In the genomic region with DNA sequence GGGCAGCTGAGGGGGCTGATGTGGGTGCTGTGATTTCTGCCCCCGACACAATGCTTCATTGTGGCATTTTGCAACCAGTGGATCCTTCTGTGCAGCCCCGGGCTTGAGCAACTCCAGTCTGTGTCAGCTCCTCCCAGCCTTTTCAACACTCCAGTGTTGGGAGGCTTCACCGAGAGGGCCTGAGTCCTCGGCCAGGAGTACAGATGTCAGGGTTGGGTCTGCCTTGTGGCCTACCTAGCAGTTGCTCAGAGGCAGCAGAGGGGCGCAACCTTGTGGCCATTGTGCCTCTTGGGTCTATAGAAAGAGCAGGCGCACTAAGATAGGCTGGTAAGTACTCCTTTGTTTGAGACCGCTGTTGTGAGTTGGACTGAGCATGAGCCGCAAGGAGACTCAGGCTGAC, we compare ENCODE assay signal across 9 mouse cellular contexts. TPM values are rescaled to one million over a fixed set of nuclear protein-coding genes. Genes with fewer than 3 reads are reported as not detected.
A peak's percentile ranks its signal among the peaks of the same experiment; 100 is the strongest.
DNase-seq lines count a peak whose midpoint lies in the region; ATAC-seq and TF ChIP-seq lines count a peak whose summit lies in the region.
"Had no signal": no experiment of that assay in that cellular context is flagged by ENCODE, and none has a peak within 500 bp of the region (broad histone marks: within the 10 kb centered on the region; RNA-seq: fewer than 3 reads in every experiment).

No protein-coding gene starts in this region.

- peak overlapping the region; percentile 39 for H3K9ac ChIP-seq in liver, embryonic 13.5 days
- H3K9ac ChIP-seq in forebrain, embryonic 16.5 days (replicated peaks; ENCODE audit: low read depth, low read length) = no peak overlapping the region

- no peaks in the 10 kb centered on the region for H3K27me3 ChIP-seq in liver, embryonic 13.5 days
- H3K27me3 ChIP-seq in thymus, adult 2 months (ENCODE audit: control insufficient read depth, insufficient read depth, low read length) = no peaks in the 10 kb centered on the region
- no peaks in the 10 kb centered on the region for H3K27me3 ChIP-seq in forebrain, embryonic 16.5 days (replicated peaks; ENCODE audit: control insufficient read depth, insufficient read depth, low read length)

- 0 out of 2 replicates have a peak, but pooled peaks cover 6% of the 10 kb centered on the region for H3K36me3 ChIP-seq in liver, embryonic 13.5 days
- H3K36me3 ChIP-seq in thymus, adult 2 months (ENCODE audit: control insufficient read depth, insufficient read depth, low read length) = no peaks in the 10 kb centered on the region
- no peaks in the 10 kb centered on the region for H3K36me3 ChIP-seq in forebrain, embryonic 16.5 days (ENCODE audit: control insufficient read depth, insufficient read depth)

- no peak for TF ChIP-seq CTCF in lung, adult 2 months (IDR thresholded peaks at IDR 0.05; ENCODE audit: insufficient read depth, low read length)
- no peak for TF ChIP-seq CTCF in thymus, adult 2 months (IDR thresholded peaks at IDR 0.05; ENCODE audit: borderline replicate concordance, control insufficient read depth, extremely low read depth, insufficient read depth, low read length, poor library complexity)

- no peak overlapping the region for H3K4me3 ChIP-seq in lung, adult 2 months (replicated peaks; ENCODE audit: extremely low read depth, low read depth, low read length)
- H3K4me3 ChIP-seq in liver, embryonic 13.5 days (replicated peaks) = no peak overlapping the region
- H3K4me3 ChIP-seq in thymus, adult 2 months (ENCODE audit: control insufficient read depth, insufficient read depth, low read length) = no peak overlapping the region
- H3K4me3 ChIP-seq in forebrain, embryonic 16.5 days (replicated peaks; ENCODE audit: low read length) = no peak overlapping the region

- WGBS in lung, adult 2 months = 54% methylated on average over 8 of the region's 8 CpGs
- WGBS in liver, embryonic 13.5 days (ENCODE audit: insufficient replicate concordance) = 60% methylated on average over 8 of the region's 8 CpGs
- WGBS in thymus, adult 2 months = 40% methylated on average over 8 of the region's 8 CpGs
- 53% methylated on average over 8 of the region's 8 CpGs for WGBS in forebrain, embryonic 16.5 days

- peak; percentile 61 to 72 for DNase-seq in lung, adult 18-20 months
- DNase-seq in lung, adult 2 months = no peak
- peak; percentile 46 for DNase-seq in brain, adult 2 months (ENCODE audit: low read depth, low spot score)
- no peak for DNase-seq in liver, embryonic 13.5 days
- peak; percentile 44 for DNase-seq in thymus, adult 2 months
- DNase-seq in ovary, postnatal 14 days (ENCODE audit: low spot score) = no peak
- no peak for DNase-seq in layer of hippocampus, postnatal 14 days (ENCODE audit: low spot score in 2 of 2)

- H3K4me2 ChIP-seq in liver, embryonic 13.5 days = peak overlapping the region; percentile 85
- H3K4me2 ChIP-seq in forebrain, embryonic 16.5 days (ENCODE audit: low read length) = no peak overlapping the region

- peaks cover 8% of the 10 kb centered on the region for H3K4me1 ChIP-seq in lung, adult 2 months (ENCODE audit: control insufficient read depth, insufficient read depth, low read length)
- peaks cover 64% of the 10 kb centered on the region for H3K4me1 ChIP-seq in liver, embryonic 13.5 days (replicated peaks)
- peaks cover 49% of the 10 kb centered on the region for H3K4me1 ChIP-seq in thymus, adult 2 months (replicated peaks; ENCODE audit: control insufficient read depth, insufficient read depth, low read length)
- H3K4me1 ChIP-seq in forebrain, embryonic 16.5 days (replicated peaks; ENCODE audit: control insufficient read depth, insufficient read depth, low read length) = peaks cover 11% of the 10 kb centered on the region

- no peak for ATAC-seq in liver, embryonic 13.5 days (ENCODE audit: low read depth)
- ATAC-seq in forebrain, embryonic 16.5 days = no peak

- no peak for TF ChIP-seq POLR2A in lung, adult 2 months (IDR thresholded peaks at IDR 0.05; ENCODE audit: borderline replicate concordance, extremely low read depth, low read depth, low read length)
- TF ChIP-seq POLR2A in thymus, adult 2 months (IDR thresholded peaks at IDR 0.05; ENCODE audit: control insufficient read depth, extremely low read depth, insufficient read depth, low read length, poor library complexity) = no peak

- H3K27ac ChIP-seq in liver, embryonic 13.5 days = peak overlapping the region; percentile 56
- no peak overlapping the region for H3K27ac ChIP-seq in thymus, adult 2 months (ENCODE audit: control insufficient read depth, insufficient read depth, low read length)
- H3K27ac ChIP-seq in forebrain, embryonic 16.5 days (ENCODE audit: low read length) = no peak overlapping the region

- no peaks in the 10 kb centered on the region for H3K9me3 ChIP-seq in liver, embryonic 13.5 days (replicated peaks)
- H3K9me3 ChIP-seq in forebrain, embryonic 16.5 days (ENCODE audit: control insufficient read depth, low read length) = no peaks in the 10 kb centered on the region

RNA-seq across cellular contexts. Expression of gene Tmem268, which starts 1.5 kb away (rescaled TPM):
- polyA plus RNA-seq in lung, adult 2 months (2012; rRNA removed) = 11.2 and 15.2 TPM in 2 replicates
- 6.4 and 7.9 TPM in 2 replicates for polyA plus RNA-seq in liver, embryonic 13.5 days (2015; fragmentation: Nextera tagmentation; extraction: Ambion mirVana)
- 15.7 and 20.9 TPM in 2 replicates for polyA plus RNA-seq in thymus, adult 2 months (2012; rRNA removed)
- 4.8 and 6.0 TPM in 2 replicates for polyA plus RNA-seq in forebrain, embryonic 16.5 days (2015; fragmentation: Nextera tagmentation; extraction: Ambion mirVana)
- total RNA-seq in layer of hippocampus, postnatal 14 days (2021) = 1 to 10 TPM; 6.9 to 8.8 TPM

RNA-seq across cellular contexts. Expression of gene Atp6v1g1, which starts 15.5 kb away (rescaled TPM):
- polyA plus RNA-seq in lung, adult 2 months (2012; rRNA removed) = 48.3 and 56.6 TPM in 2 replicates
- polyA plus RNA-seq in liver, embryonic 13.5 days (2015; fragmentation: Nextera tagmentation; extraction: Ambion mirVana) = 125 and 135 TPM in 2 replicates
- polyA plus RNA-seq in thymus, adult 2 months (2012; rRNA removed) = 39.4 and 41.5 TPM in 2 replicates
- 427 and 436 TPM in 2 replicates for polyA plus RNA-seq in forebrain, embryonic 16.5 days (2015; fragmentation: Nextera tagmentation; extraction: Ambion mirVana)
- 100 to 1,000 TPM; 132 to 142 TPM for total RNA-seq in layer of hippocampus, postnatal 14 days (2021)

RNA-seq across cellular contexts. Expression of gene Gm11213, which starts 45.0 kb away (rescaled TPM):
- not detected in 2 replicates for polyA plus RNA-seq in lung, adult 2 months (2012; rRNA removed)
- polyA plus RNA-seq in liver, embryonic 13.5 days (2015; fragmentation: Nextera tagmentation; extraction: Ambion mirVana) = not detected in 2 replicates
- polyA plus RNA-seq in thymus, adult 2 months (2012; rRNA removed) = not detected in 2 replicates
- not detected in 2 replicates for polyA plus RNA-seq in forebrain, embryonic 16.5 days (2015; fragmentation: Nextera tagmentation; extraction: Ambion mirVana)
- not detected for total RNA-seq in layer of hippocampus, postnatal 14 days (2021)
- polyA plus RNA-seq: cerebellum, adult 2 months had no signal

Comparison
In these comparisons a context has a peak if more than half of its experiments do, and no peak if none do; other contexts are left out.
1. DNase-seq: peak in lung, adult 18-20 months (2 of 2), brain, adult 2 months (single experiment) and thymus, adult 2 months (single experiment); none in lung, adult 2 months (single experiment), liver, embryonic 13.5 days (single experiment), ovary, postnatal 14 days (single experiment) and layer of hippocampus, postnatal 14 days (0 of 2).